Mouse (Mus musculus) MEL (cell line): ENCODE data around the gene Carm1.

Experiments used
- CTCF ChIP-seq, 3 experiments: IDR thresholded peaks in 2 of 3; conservative IDR thresholded peaks in 1 of 3; 2 replicates each; pipeline ENCODE4 v1.5.1; 2011 to 2012; ENCODE audit warnings: low read length in 3 of 3, low read depth in 2 of 3, mild to moderate bottlenecking in 2 of 3, improper control_type of control experiment in 1 of 3, inconsistent platforms in 1 of 3, mixed read lengths in 1 of 3, moderate library complexity in 1 of 3; ENCODE audit not compliant: control insufficient read depth in 1 of 3, insufficient read depth in 1 of 3, poor library complexity in 1 of 3, severe bottlenecking in 1 of 3
- EP300 ChIP-seq, 2 experiments: IDR thresholded peaks; 2 replicates each; pipeline ENCODE4 v1.6.1; 2011; ENCODE audit warnings: improper control_type of control experiment in 2 of 2, low read length in 2 of 2, low read depth in 1 of 2, mild to moderate bottlenecking in 1 of 2
- MAFK ChIP-seq: IDR thresholded peaks from 2 replicates; pipeline ENCODE4 v1.6.1; 2011; ENCODE audit warnings: low read depth, mild to moderate bottlenecking, low read length, improper control_type of control experiment, borderline replicate concordance
- SMC3 ChIP-seq: IDR thresholded peaks from 2 replicates; pipeline ENCODE4 v1.6.1; 2011; ENCODE audit warnings: low read depth, low read length, improper control_type of control experiment
- ZMIZ1 ChIP-seq: IDR thresholded peaks from 2 replicates; pipeline ENCODE4 v1.6.1; 2012; ENCODE audit warnings: low read depth, mild to moderate bottlenecking, inconsistent platforms, low read length, improper control_type of control experiment, moderate library complexity
- ZNF384 ChIP-seq: IDR thresholded peaks from 2 replicates; pipeline ENCODE4 v1.6.1; 2012; ENCODE audit warnings: low read depth, mild to moderate bottlenecking, inconsistent platforms, low read length, improper control_type of control experiment

GRCm38 (mm10) chr9:21551049-21551448, 4.4 kb downstream of the Carm1 start:
- TF ChIP-seq CTCF (IDR thresholded peaks at IDR 0.05 in 2 of 3, conservative IDR thresholded peaks at IDR 0.05 in 1 of 3; ENCODE audit: control insufficient read depth in 1 of 3, insufficient read depth in 1 of 3, low read depth in 2 of 3, low read length in 3 of 3, poor library complexity in 1 of 3, severe bottlenecking in 1 of 3) (no peak), MAFK (no peak), SMC3 (no peak), EP300 (IDR thresholded peaks at IDR 0.05; ENCODE audit: low read depth in 1 of 2, low read length in 2 of 2) (no peak), ZNF384 (no peak), ZMIZ1 (no peak)
